Mouse (Mus musculus) forelimb bud, embryonic 11.5 days (tissue): ENCODE measurements around the gene Hspbp1.
A peak's percentile ranks its signal among the peaks of the same experiment; 100 is the strongest.

Source experiments
- DNase-seq: peaks from one replicate; pipeline ENCODE4 v3.0.0-alpha.2; 2012; ENCODE audit warnings: low read depth, low spot score

Gene Hspbp1

DNA sequence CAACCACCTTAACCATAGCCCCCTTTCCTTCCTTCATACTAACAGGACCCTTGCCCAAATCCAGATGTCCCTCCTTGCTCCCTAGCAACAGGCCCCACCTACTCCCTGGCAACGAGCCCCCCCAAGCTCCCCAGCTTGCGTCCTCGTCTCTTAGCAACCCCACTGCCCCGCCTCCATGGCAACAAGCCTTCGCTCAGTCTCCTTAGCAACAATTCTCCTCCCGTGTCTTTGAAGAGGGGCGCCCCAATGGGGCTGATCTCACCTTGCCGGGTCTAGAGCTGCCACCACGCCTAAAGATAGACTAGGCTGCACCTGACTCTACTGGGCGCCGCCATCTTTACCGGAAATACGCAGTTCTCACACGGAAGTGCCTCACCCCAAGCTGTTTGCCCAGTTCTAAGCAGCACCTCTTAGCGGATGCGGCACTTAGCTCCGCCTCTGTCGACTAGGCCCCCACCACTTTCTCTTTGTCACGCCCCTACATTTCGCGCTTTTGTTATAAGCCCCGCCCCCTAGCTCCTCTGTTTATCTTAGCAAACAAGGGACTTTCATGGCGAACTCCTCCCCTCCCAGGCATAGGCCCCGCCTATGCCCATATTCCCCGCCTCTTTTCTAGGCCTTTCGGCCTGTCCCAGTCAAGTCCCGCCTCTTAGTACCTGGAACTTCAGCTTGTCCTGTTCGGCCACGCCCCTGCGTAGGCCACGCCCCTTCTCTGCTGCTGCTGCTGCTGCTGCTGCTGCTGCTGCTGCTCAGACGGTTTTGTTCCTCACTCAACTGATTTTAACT lies at the start of gene Hspbp1:
Hspbp1 (minus strand) TSS at position 437 of the 786 bp plus-strand sequence.
- DNase-seq = peak; percentile 98

DNA sequence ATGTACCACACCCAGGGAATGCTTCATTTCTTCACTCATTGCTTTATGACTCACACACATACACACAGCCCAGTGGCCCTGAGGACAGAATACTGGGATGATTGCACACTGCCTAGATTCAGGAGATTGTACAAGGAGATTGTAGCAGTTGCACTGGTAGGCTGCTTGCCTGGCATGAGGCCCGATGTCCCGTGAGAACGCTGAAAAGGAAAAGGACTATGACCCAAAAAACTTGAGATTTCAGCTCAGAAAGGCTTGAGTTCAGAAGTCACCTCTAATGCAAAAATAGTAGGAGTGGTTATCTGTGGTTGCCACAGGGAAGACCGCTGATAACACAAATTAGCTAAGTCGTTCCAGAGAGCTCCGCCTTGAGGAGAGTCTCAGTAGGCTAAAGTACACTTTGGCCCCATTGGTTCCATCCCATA lies 48.1 kb upstream of the Hspbp1 start:
- DNase-seq = no peak

DNA sequence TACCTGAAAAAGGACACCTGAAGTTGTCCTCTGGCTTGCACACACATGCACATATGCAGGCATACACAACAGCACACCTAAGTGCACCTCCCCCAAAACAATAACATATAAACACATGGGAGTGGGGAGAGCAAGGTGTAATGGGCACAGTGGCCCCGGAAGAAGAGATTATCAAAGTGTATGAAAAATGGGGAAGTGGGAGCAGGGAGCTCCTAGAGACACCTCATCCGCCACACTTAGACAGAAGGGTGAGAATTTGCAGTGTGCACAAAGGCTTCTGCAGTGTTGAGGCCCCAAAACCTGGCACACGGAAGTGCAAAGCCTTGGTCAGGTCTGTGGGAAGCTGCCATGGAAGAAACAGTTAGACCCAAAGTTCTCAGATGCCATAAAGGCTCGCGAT lies 46.2 kb upstream of the Hspbp1 start:
- DNase-seq = no peak

DNA sequence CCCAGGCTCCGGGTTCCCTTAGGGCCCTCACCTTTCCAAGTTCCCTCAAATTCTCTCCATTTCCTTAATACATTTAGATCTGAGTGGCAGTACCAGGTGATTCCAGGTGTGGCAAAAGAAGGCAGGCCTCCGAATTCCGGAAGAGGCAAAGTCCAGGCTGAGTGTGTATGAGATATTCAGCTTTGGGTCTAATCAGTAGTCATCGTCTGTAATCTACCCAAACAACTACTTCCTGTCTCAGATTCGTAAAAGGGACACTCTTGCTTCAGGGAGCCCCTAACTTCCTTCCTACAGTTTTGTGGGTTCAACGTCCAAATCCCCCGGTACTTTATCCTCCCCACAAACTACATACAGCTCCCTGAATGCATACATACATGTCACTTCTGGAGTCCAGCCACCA lies 40.3 kb upstream of the Hspbp1 start, which contains the start of gene Tmem150b:
Tmem150b (minus strand) TSS at position 81 of the 400 bp plus-strand sequence.
- no peak for DNase-seq

DNA sequence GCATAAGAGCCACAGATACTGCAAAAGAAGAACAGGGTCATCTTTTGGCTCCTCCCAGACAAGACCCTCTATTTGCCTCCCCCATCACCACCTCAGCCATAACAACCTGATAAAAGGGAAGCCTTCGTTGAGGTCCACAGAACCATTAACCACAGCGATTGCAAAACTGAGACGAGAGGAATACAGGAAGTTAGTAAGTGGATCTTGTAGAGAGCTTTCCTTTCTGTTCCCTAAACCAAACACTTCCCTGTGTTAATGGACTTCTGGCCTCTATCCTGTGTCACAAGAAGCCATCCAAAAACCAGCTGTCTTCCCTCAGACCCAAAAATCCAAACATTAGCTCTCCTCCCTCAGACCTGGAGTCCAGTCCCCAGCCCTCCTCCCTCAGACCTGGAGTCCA lies 39.5 kb upstream of the Hspbp1 start:
- DNase-seq = no peak

DNA sequence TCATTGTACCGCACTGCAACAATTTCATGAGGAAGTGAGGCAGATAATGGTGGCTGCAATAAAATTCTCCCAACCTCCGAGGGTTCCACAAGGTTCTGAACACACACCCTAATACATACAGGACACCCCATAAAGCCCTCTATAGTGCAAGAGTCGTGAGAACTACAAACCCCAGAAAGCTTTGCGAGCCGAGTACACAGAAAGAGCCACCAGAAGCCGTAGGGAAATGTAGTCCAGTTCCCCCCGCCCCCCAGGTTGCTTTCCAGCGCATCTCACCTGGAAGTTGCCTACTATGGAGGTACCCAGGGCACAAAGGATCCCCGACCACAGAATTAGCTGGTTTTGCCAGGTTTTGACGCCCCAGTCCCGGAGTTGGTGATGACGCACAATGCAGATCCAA lies 38.6 kb upstream of the Hspbp1 start:
- DNase-seq = no peak

DNA sequence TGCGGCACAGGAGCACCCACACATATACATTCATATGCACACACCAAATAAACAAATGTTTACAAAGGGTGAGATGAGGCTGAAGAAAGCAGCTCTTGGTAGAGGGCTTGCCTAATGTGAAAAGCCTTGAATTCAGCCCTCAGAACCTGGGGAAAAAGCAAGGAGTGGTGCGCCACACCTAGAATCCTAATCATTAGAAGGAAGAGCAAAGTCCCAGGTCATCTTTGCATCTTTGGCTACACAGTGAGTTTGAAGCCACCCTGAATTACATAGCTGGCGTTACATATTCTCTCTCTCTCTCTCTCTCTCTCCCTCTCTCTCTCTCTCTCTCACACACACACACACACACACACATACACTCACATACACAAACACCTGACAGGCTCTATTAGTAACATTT lies 34.4 kb upstream of the Hspbp1 start:
- DNase-seq = no peak

DNA sequence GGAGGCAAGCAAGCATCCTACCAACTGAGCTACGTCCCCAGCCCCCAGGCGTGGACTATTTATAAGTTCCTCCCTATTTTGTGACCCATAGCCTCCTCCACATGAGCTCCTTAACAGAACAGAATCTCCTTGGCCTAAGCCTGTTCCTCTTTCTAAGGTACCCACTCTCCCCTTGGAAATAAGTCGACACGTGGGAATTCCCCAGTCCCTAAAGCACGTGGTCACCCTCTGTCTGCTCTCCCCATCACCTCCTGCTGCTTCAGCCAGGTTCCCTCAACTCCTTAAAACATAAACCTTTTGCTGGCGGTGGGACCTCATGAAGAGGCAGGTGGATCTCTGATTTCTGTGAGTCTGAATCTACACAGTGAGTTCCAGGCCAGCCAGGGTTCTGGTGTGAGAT lies 32.1 kb upstream of the Hspbp1 start:
- DNase-seq = no peak

DNA sequence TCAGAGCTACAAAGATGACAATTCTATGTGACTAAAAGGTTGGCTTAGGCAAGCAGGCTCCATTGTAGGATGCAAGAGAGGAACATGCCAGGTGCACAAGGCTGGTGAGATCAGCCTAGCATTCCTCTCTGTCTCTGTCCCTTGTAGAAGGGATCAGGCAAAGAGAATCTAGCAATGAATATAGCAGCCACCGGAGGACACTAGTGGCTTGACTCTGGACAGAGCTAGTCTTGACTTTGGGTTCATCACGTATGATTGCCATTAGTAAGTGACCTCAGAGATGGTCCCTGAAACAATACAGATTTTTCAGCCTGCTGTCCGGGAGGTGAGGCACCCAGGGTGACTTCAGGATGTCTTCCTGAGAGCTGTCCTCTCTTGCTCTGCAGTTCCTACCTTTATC lies 27.7 kb upstream of the Hspbp1 start:
- no peak for DNase-seq

DNA sequence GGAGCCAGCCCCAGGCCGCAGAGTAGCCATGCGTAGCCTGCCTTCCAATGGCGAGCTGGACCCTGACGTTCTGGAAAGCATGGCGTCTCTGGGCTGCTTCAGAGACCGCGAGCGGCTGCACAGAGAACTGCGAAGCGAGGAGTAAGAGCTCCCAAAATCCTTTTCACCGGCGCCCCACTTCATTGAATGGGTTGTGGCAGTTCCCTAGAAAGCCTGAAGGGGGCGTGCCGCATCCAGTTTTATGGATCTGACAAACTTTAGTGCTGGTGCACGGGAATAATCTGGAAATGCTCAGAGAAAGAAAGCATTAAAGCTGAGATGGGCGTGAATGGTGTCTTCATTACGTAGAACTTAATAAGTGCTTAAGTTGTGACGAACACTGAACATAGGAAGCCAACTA lies 20.2 kb upstream of the Hspbp1 start:
- no peak for DNase-seq

DNA sequence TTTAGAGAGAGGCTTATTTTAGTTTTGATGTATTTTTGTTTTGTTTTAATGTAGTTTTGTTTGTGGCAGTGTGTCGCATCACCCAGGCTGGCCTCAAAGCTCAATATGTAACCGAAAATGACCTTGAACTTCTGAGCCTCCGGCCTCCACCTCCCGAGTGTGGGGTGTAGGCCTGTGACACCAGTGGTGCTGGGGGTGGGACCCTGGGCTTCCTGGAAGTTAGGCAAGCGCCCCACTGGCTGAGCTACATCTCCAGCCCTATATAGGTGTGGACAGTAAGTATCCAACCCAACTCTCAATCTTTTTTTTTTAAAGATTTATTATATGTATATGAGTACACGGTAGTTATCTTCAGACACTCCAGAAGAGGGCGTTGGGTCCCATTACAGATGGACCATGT lies 18.3 kb upstream of the Hspbp1 start:
- no peak for DNase-seq

DNA sequence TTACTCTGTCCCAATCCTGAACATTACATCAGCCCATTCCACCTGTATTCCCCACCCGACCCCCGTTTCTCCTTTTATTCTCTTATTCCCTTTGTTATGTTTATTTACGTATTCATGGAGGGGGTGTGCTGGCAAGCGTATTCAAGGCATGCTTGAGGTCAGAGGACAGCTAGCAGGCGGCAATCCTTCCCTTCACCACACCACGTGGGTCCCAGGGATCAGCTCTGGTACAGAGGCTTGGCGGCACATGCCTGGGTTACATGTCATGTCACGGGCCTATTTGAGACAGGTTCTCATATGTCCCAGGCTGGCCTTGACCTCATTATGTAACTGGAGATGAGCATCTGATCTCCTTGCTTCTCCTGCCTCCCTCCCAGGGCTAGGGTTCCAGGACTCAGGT lies 17.5 kb upstream of the Hspbp1 start:
- DNase-seq = no peak

DNA sequence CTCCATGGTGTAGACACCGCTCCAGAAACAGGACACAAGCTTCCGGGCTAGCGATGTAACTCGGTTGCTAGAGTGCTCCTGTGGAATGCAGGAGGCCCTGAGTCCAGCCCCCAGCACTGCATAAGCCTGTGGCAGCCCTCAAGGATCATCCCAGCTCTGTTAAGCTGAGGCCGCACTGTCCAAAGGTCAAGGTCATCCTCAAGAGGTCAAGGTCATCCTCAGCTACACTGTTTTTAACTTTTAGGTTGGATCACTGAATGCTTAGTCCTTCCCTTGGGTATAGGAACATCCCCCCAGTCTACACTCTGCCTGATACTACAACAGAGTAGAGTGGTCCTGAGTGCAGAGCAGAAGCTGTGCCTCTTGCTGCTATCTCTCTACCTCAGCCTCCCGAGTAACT lies 8.1 kb upstream of the Hspbp1 start:
- no peak for DNase-seq

DNA sequence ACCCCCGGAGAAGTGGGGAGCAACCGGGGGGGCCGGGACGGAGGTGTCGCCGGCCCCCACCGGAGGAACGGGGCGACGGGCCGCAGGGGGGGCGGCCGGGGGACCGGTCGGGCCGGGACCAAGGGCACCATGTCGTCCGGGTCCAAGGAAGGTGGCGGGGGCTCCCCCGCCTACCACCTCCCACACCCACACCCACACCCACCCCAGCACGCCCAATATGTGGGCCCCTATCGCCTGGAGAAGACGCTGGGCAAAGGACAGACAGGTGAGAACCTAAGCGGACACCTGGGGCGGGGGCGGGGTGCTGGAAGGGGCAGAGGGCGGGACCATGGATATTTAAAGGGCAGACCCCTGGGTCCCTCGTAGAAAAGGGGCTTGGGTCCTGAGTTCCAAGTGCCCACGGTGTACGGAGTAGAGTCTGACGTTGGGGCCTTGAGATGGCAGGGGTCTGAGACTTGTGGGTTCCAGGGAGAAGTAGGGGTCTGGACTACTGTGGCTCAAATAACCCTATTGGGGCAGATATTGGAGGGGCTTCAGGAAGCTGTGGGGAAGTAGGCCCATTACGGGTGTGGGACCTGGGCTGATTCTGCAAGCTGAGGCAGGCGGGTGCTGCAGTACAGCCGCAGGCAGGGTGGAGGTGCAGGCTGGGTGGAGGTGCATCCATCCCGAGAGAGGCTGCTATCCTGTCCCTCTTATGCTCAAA lies 6.2 kb upstream of the Hspbp1 start:
- no peak for DNase-seq

DNA sequence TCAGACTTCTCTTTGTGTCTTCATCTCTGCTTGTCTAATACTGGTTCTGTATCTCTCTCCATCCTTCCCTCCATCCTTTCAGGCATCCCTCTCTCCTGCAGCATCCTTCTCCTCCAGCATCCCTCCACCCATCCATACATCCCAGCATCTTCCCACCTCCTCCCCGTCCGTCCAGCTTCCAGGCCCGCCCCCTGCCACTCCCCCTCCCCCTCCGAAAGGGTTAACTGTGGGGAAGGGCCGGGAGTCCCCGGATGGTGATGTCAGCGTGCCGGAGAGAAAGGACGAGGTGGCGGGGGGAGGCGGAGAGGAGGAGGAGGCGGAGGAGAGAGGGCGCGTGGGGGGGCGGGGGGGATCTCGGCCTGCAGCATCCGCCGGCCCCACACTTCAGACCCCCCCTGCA lies 5.5 kb upstream of the Hspbp1 start, which contains the start of gene Brsk1:
Brsk1 (plus strand) TSS at position 218 of the 400 bp plus-strand sequence.
- peak; percentile 87 for DNase-seq

DNA sequence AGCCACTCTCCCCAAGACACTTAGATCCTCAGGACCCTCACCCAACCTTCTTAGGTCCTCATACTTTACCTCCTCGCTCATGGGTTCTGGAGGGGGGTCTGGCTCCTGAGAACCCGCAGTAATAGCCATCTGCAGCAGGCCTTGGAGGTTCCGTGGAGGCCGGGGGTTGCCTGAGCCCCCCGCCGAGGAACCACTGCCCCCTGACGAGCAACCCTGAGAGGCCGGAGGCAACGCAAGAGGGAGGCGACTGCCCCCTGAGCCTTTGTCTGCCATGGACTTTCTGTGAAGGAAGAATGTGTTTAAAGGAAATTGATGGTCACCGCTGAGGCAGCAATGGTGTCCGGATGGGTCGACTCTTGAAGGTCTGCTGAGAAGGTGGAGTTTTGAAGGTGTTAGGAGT lies 665 bp downstream of the Hspbp1 start:
- DNase-seq = no peak

DNA sequence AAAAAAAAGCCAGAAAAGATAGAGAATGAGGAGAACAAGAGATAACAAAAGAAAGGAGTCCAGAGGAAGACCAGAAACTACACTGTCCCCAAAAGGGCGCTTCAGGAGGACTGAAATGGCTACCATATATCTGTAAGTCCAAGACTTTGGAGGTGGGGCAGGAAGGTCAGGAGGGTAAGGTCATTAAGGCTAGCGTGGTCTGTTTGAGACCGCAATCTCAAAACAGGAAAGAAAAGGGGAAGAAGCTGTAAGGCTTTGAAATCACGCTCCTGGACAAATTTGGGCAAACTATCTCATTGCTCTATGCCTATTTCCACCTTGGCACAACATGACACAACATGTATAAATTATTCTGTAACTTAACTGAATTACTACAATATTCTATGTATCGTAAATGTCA lies 1.6 kb downstream of the Hspbp1 start:
- no peak for DNase-seq

DNA sequence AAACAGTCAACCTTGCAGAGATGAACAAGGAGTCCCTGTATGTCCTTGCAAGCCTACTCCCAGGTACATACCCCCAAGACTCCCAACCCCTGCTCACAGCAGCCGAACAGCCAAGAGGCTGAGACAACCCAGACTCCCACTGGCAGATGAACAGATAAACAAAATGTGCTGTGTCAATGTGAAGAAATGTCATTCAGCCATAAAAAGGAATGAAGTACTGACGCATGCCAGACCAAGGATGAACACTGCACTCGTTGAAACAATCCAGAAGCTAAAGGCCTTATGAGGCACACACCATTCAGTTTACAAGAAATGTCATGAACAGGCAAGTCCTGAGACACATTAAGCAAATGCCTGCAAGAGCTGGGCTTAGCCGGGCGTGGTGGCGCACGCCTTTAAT lies 9.7 kb downstream of the Hspbp1 start:
- no peak for DNase-seq

DNA sequence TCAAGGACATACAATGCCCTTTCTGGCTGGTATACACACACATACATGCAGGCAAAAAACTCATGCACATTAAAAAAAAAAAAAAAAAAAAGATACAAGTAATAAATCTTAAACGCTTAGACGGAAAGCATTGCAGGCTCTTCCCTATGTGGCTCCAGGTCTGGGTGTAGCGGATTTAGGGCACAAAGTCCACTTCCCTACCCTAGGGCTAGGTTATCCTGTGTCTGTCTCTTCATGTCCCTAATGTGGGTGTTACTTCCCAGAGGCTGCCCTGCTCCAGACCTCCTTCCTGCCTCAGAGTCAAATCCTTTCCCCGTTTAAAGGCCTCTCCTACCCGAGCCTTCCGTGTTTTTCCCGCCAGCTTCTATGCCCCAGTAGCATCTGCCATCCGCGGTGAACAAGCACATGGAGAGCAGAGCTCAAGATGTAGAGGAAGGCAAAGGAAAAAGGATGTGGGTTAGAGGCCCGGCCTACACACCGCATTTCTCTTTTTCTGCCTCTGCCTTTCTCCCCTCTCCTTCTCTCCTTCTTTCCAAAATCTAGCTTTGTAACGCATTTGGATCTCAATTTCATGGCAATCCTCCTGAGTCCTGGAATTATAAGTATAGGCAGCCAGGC lies 10.6 kb downstream of the Hspbp1 start:
- DNase-seq = no peak

DNA sequence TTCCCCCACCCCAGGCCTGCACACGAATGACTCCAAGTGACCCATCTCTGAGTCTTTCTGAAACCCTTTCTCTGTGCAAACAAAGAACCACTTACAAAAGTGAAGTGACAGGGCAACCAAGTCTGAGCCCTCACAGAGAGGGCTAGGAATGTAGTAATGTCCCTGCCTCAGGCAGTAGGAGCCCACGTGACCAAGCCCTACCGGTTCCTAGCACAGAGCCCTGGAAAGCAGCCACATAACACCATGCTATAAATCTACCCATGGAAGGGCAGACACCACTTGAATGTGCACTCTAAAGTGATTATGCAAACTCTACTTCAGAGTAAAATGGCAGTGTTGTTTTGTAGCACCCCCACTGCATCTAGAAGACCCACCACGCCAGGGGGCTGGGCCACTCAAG lies 12.9 kb downstream of the Hspbp1 start:
- DNase-seq = peak; percentile 34

DNA sequence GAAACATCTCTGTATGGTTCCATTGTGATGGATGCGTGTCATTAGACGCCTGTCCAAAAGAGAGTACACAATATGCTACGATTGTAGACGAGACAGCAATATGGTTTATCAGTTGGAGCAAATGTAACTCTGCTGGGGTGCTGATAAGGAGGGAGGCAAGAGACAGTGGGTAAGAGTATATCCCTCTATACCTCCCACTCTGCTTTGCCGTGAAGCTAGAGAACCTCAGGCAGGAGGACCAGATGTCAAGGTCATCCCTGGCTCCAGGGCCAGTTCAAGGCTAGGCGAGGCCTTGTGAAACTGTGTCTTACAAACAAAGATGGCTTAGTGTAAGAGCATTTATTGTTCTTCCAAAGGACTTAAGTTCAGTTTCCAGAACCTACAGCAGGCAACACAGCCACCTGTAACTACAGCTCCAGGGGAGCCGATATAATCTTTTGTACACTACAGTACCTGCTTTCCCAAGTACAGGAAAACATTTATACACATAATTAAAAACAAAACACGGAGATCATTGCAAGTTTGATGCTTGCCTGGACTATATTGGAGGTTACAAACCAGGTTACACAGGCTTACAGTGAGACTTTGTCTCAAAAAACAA lies 14.1 kb downstream of the Hspbp1 start:
- DNase-seq = no peak

DNA sequence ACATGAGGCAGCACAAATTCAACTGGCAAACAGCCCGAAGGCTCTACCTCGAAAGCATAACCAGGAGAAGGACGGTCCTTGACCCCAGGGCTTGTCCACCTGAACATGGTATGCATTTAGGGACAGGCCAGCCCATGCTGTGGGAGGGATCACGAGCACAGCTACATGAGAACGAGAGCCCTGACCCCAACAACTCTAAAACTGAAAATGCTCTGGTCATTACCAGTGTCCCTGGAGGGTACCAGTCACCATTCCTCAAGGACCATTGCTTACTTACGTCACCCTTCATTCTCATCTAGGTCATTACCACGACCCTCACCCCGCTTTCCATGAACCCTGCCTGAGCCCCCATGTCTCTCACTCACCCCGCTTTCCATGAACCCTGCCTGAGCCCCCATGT lies 15.7 kb downstream of the Hspbp1 start:
- DNase-seq = no peak
